Mouse (Mus musculus) erythroblast, embryonic 14.5 days (primary cell): Measurements from ENCODE around the gene Hormad2. TPM values are rescaled to one million over a fixed set of nuclear protein-coding genes. Genes with fewer than 3 reads are reported as not detected.

ENCODE experiments used
- H3K27me3 ChIP-seq: 2 replicates; pipeline ENCODE4 v1.6.1; 2012; ENCODE audit warnings: inconsistent platforms; ENCODE audit not compliant: control insufficient read depth
- H3K36me3 ChIP-seq: 2 replicates; pipeline ENCODE4 v1.6.1; 2012; ENCODE audit warnings: mild to moderate bottlenecking, inconsistent platforms; ENCODE audit not compliant: control insufficient read depth
- H3K4me1 ChIP-seq: 2 replicates; pipeline ENCODE4 v1.6.1; 2012; ENCODE audit warnings: inconsistent platforms; ENCODE audit not compliant: control insufficient read depth
- H3K4me3 ChIP-seq: replicated peaks from 2 replicates; pipeline ENCODE3; 2012; ENCODE audit warnings: moderate library complexity, mild to moderate bottlenecking, inconsistent platforms
- H3K9me3 ChIP-seq: 2 replicates; pipeline ENCODE4 v1.6.1; 2012; ENCODE audit warnings: low read length, inconsistent platforms, mixed read lengths; ENCODE audit not compliant: control insufficient read depth
- GATA1 ChIP-seq: IDR thresholded peaks from 2 replicates; pipeline ENCODE4 v1.6.1; 2012; ENCODE audit warnings: low read length, inconsistent platforms, mixed read lengths
- TAL1 ChIP-seq: IDR thresholded peaks from 3 replicates; pipeline ENCODE4 v1.6.1; 2012; ENCODE audit warnings: low read length, inconsistent platforms, mixed read lengths
- polyA plus RNA-seq: library from polyadenylated mRNA; stranded (reverse); fragments of >175 nt; gene quantifications from 2 replicates; pipeline ENCODE4 v1.2.3, GENCODE M21; 2012

Hormad2 gene
- polyA plus RNA-seq, 1 experiment: not detected

GRCm38 (mm10) chr11:4336693-4337283 is 104.1 kb downstream of the Hormad2 start:
- Histone ChIP-seq H3K36me3 (no peaks in the 10 kb centered on the region), H3K4me3 (no peak overlapping the region), H3K4me1 (no peaks in the 10 kb centered on the region), H3K9me3 (no peaks in the 10 kb centered on the region), H3K27me3 (no peaks in the 10 kb centered on the region)
- no peak for TF ChIP-seq GATA1
- TF ChIP-seq TAL1: no peak

- Histone ChIP-seq H3K4me1 (no peaks in the 10 kb centered on the region), H3K36me3 (no peaks in the 10 kb centered on the region), H3K9me3 (no peaks in the 10 kb centered on the region), H3K4me3 (no peak overlapping the region), H3K27me3 (no peaks in the 10 kb centered on the region)
- TF ChIP-seq TAL1 (no peak), GATA1 (no peak)
Measured at GRCm38 (mm10) chr11:4335810-4336692, 104.9 kb downstream of the Hormad2 start.

- Histone ChIP-seq H3K36me3 (no peaks in the 10 kb centered on the region), H3K4me1 (no peaks in the 10 kb centered on the region), H3K4me3 (no peak overlapping the region), H3K9me3 (no peaks in the 10 kb centered on the region), H3K27me3 (no peaks in the 10 kb centered on the region)
- TF ChIP-seq GATA1 (no peak), TAL1 (no peak)
Measured at GRCm38 (mm10) chr11:4332961-4333360, 107.9 kb downstream of the Hormad2 start.

- H3K36me3 ChIP-seq: no peaks in the 10 kb centered on the region
- H3K9me3 ChIP-seq: no peaks in the 10 kb centered on the region
- no peak for TF ChIP-seq TAL1
- no peaks in the 10 kb centered on the region for H3K27me3 ChIP-seq
- H3K4me1 ChIP-seq: no peaks in the 10 kb centered on the region
- H3K4me3 ChIP-seq: no peak overlapping the region
Measured at GRCm38 (mm10) chr11:4328188-4328587, 112.7 kb downstream of the Hormad2 start.

- Histone ChIP-seq H3K4me1 (no peaks in the 10 kb centered on the region), H3K9me3 (no peaks in the 10 kb centered on the region), H3K4me3 (no peak overlapping the region), H3K36me3 (no peaks in the 10 kb centered on the region), H3K27me3 (no peaks in the 10 kb centered on the region)
- no peak for TF ChIP-seq TAL1
- no peak for TF ChIP-seq GATA1
Measured at GRCm38 (mm10) chr11:4323481-4323880, 117.4 kb downstream of the Hormad2 start.

GRCm38 (mm10) chr11:4322943-4323342 is 118.0 kb downstream of the Hormad2 start:
- H3K27me3 ChIP-seq: no peaks in the 10 kb centered on the region
- no peaks in the 10 kb centered on the region for H3K9me3 ChIP-seq
- H3K4me3 ChIP-seq: no peak overlapping the region
- TF ChIP-seq TAL1 (no peak), GATA1 (no peak)
- H3K4me1 ChIP-seq: no peaks in the 10 kb centered on the region
- H3K36me3 ChIP-seq: no peaks in the 10 kb centered on the region

- Histone ChIP-seq H3K9me3 (no peaks in the 10 kb centered on the region), H3K4me3 (no peak overlapping the region), H3K27me3 (no peaks in the 10 kb centered on the region), H3K36me3 (no peaks in the 10 kb centered on the region), H3K4me1 (no peaks in the 10 kb centered on the region)
- TF ChIP-seq GATA1 (no peak), TAL1 (no peak)
Measured at GRCm38 (mm10) chr11:4320876-4321275, 120.0 kb downstream of the Hormad2 start.

- no peak overlapping the region for H3K4me3 ChIP-seq
- TF ChIP-seq GATA1 (no peak), TAL1 (no peak)
- no peaks in the 10 kb centered on the region for H3K4me1 ChIP-seq
- no peaks in the 10 kb centered on the region for H3K36me3 ChIP-seq
- no peaks in the 10 kb centered on the region for H3K27me3 ChIP-seq
- no peaks in the 10 kb centered on the region for H3K9me3 ChIP-seq
Measured at GRCm38 (mm10) chr11:4319212-4319955, 121.5 kb downstream of the Hormad2 start.

GRCm38 (mm10) chr11:4318011-4318410 is 122.9 kb downstream of the Hormad2 start:
- Histone ChIP-seq H3K9me3 (no peaks in the 10 kb centered on the region), H3K36me3 (no peaks in the 10 kb centered on the region), H3K27me3 (no peaks in the 10 kb centered on the region), H3K4me1 (no peaks in the 10 kb centered on the region), H3K4me3 (no peak overlapping the region)
- TF ChIP-seq TAL1 (no peak), GATA1 (no peak)
